Mouse (Mus musculus): ENCODE measurements around the gene Col4a2.

DNA sequence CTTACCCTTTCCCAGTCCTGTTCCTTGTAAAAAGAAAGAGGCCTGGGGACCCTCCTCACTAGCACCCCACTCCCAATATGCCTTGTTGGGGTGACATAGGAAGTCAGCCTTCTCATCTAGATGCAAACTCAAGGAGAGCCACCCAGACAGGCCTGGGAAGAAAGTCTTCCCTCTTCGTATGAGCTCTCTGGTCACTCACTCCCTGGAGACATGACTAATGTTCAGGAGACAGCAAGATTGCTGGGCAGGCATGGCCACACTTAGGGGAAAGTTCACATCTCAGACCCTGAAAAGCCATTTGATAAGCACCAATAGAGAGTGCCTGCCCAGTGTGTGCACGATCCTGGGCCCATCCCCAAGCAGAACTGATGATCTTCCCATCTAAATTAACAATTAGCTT, 2.6 kb upstream of the Col4a2 start:
- no peak for TF ChIP-seq POLR2A (IDR thresholded peaks at IDR 0.05; ENCODE audit: control insufficient read depth, low read depth, low read length)
- no peak for TF ChIP-seq CTCF (IDR thresholded peaks at IDR 0.05; ENCODE audit: control insufficient read depth, insufficient read depth, insufficient replicate concordance, low read depth, low read length)
